Mouse (Mus musculus) ES-Bruce4 (cell line): ENCODE results near the gene Cryl1. TPM values are rescaled to one million over a fixed set of nuclear protein-coding genes. Genes with fewer than 3 reads are reported as not detected.

ENCODE experiments used
- H3K27ac ChIP-seq: 2 replicates; pipeline ENCODE4 v1.5.1; 2012; ENCODE audit warnings: low read length, inconsistent platforms; ENCODE audit not compliant: insufficient read depth
- H3K27me3 ChIP-seq: 2 replicates; pipeline ENCODE4 v1.6.1; 2012; ENCODE audit warnings: mild to moderate bottlenecking, low read length, inconsistent platforms; ENCODE audit not compliant: control insufficient read depth, poor library complexity, insufficient read depth, severe bottlenecking
- H3K36me3 ChIP-seq: 2 replicates; pipeline ENCODE4 v1.6.1; 2012; ENCODE audit warnings: inconsistent platforms, mild to moderate bottlenecking, low read length, moderate library complexity; ENCODE audit not compliant: control insufficient read depth, poor library complexity, insufficient read depth, severe bottlenecking
- H3K4me1 ChIP-seq: one replicate; pipeline ENCODE4 v1.8.1; 2011; ENCODE audit warnings: low read length; ENCODE audit not compliant: control insufficient read depth, insufficient read depth
- H3K4me3 ChIP-seq: 2 replicates; pipeline ENCODE4 v1.5.1; 2011; ENCODE audit warnings: low read depth, mild to moderate bottlenecking, low read length
- H3K9ac ChIP-seq: 2 replicates; pipeline ENCODE4 v1.6.1; 2012; ENCODE audit warnings: low read depth, mild to moderate bottlenecking, inconsistent platforms; ENCODE audit not compliant: poor library complexity, severe bottlenecking
- H3K9me3 ChIP-seq: replicated peaks from 2 replicates; pipeline ENCODE4 v1.6.1; 2012; ENCODE audit warnings: mild to moderate bottlenecking, low read length, inconsistent platforms; ENCODE audit not compliant: control insufficient read depth, poor library complexity, insufficient read depth, severe bottlenecking
- CTCF ChIP-seq: IDR thresholded peaks from one replicate; pipeline ENCODE4 v1.8.1; 2011; ENCODE audit warnings: low read depth, low read length
- EP300 ChIP-seq: IDR thresholded peaks from 2 replicates; pipeline ENCODE4 v1.6.1; 2011; ENCODE audit warnings: low read depth, low read length; ENCODE audit not compliant: insufficient read depth
- POLR2A ChIP-seq: IDR thresholded peaks from one replicate; pipeline ENCODE4 v1.8.1; 2011; ENCODE audit warnings: low read length; ENCODE audit not compliant: insufficient read depth
- polyA plus RNA-seq: library from polyadenylated mRNA; stranded (reverse); fragments of >200 nt; gene quantifications from 2 replicates; pipeline ENCODE4 v1.2.4, GENCODE M21; 2011; ENCODE audit warnings: low read depth; ENCODE audit not compliant: missing spikeins, insufficient read depth, insufficient read length

Cryl1 gene
- polyA plus RNA-seq, 1 experiment: 10.5 TPM

GRCm38 (mm10) chr14:57334833-57335232 is 63.5 kb downstream of the Cryl1 start:
- Histone ChIP-seq H3K27me3 (no peaks in the 10 kb centered on the region), H3K36me3 (no peaks in the 10 kb centered on the region), H3K9me3 (no peaks in the 10 kb centered on the region), H3K4me3 (no peak overlapping the region), H3K9ac (no peak overlapping the region), H3K4me1 (no peaks in the 10 kb centered on the region), H3K27ac (no peak overlapping the region)
- TF ChIP-seq EP300 (no peak), CTCF (peak; percentile 62), POLR2A (no peak)

DNA sequence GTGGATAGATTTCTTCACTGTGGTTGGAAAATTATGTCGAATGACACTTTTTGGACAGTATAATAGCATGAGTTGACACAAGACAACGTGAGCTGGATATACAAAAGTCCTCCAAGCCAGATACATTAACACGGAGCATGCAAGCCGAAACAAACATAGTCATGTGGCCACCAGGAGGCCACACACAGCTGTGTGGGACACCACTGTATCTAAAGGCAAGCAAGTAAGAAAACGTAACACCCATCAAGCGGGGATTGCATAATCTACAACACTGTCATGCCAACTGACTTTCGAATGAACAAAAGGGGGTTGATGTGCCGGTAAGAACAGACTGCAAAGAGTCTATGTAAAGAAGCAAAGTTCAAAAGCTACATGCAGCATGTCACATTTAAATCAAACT is 65.8 kb downstream of the Cryl1 start:
- Histone ChIP-seq H3K4me3 (no peak overlapping the region), H3K27me3 (no peaks in the 10 kb centered on the region), H3K4me1 (no peaks in the 10 kb centered on the region), H3K27ac (no peak overlapping the region), H3K36me3 (no peaks in the 10 kb centered on the region), H3K9ac (no peak overlapping the region), H3K9me3 (no peaks in the 10 kb centered on the region)
- no peak for TF ChIP-seq CTCF
- no peak for TF ChIP-seq POLR2A
- no peak for TF ChIP-seq EP300

DNA sequence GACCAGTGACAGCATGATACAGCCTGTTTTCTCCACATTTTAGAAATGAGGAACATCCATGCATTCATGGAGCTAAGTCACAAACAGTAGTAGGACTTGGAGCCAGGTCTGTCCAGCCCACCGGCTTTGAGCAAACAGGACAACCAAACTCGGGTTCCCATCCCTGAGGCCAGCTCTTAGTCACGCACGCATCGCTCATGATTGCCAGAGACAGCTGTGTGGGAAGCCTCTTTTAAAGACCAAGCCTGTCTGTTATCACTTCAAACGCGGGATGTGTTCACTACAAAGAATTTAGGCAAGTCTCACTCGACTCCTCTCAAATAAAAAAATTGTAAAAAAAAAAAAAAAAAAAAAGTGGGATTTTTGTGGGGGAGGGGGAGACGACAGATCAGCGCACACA is 67.2 kb downstream of the Cryl1 start:
- Histone ChIP-seq H3K4me1 (no peaks in the 10 kb centered on the region), H3K9ac (no peak overlapping the region), H3K27ac (no peak overlapping the region), H3K9me3 (no peaks in the 10 kb centered on the region), H3K36me3 (no peaks in the 10 kb centered on the region), H3K4me3 (no peak overlapping the region), H3K27me3 (no peaks in the 10 kb centered on the region)
- no peak for TF ChIP-seq CTCF
- TF ChIP-seq POLR2A: no peak

DNA sequence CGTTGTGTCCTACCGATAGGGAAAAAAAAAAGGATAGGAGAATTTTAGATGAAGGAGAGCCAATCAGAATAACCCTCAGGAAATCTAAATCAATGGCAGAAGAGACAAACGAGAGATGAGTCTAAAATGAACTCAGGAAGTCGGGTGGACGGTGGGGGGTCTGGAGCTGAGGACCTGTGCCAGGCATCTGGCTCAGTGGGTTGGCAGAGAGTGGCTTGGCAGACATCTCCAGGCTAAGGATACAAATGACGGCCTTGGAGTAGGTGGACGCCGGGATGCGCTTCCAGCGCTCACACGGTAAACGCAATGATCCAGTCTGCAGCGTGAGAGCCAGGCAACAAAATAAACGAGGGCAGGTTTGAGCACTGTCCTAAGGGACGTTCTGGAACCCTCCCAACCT is 68.7 kb downstream of the Cryl1 start:
- Histone ChIP-seq H3K36me3 (no peaks in the 10 kb centered on the region), H3K4me3 (no peak overlapping the region), H3K27me3 (no peaks in the 10 kb centered on the region), H3K27ac (no peak overlapping the region), H3K4me1 (no peaks in the 10 kb centered on the region), H3K9ac (no peak overlapping the region), H3K9me3 (no peaks in the 10 kb centered on the region)
- no peak for TF ChIP-seq EP300
- no peak for TF ChIP-seq CTCF

- H3K36me3 ChIP-seq: no peaks in the 10 kb centered on the region
- no peak for TF ChIP-seq EP300
- TF ChIP-seq POLR2A: no peak
- TF ChIP-seq CTCF: no peak
- no peak overlapping the region for H3K9ac ChIP-seq
- no peaks in the 10 kb centered on the region for H3K9me3 ChIP-seq
- no peak overlapping the region for H3K4me3 ChIP-seq
- H3K27ac ChIP-seq: no peak overlapping the region
- no peaks in the 10 kb centered on the region for H3K4me1 ChIP-seq
- no peaks in the 10 kb centered on the region for H3K27me3 ChIP-seq
These were observed 71.6 kb downstream of the Cryl1 start for GRCm38 (mm10) chr14:57326771-57327170.

- Histone ChIP-seq H3K4me1 (peaks cover 5% of the 10 kb centered on the region), H3K27ac (no peak overlapping the region), H3K9ac (no peak overlapping the region), H3K27me3 (no peaks in the 10 kb centered on the region), H3K36me3 (no peaks in the 10 kb centered on the region), H3K4me3 (no peak overlapping the region), H3K9me3 (no peaks in the 10 kb centered on the region)
- TF ChIP-seq CTCF (no peak), EP300 (no peak), POLR2A (no peak)
These were observed 79.5 kb downstream of the Cryl1 start for GRCm38 (mm10) chr14:57318812-57319211.
